Mouse (Mus musculus) left cerebral cortex, postnatal 25 days (tissue): Measurements from ENCODE around the gene Cplane1. TPM values are rescaled to one million over a fixed set of nuclear protein-coding genes. Genes with fewer than 3 reads are reported as not detected.

ENCODE experiments used
- DNase-seq, 2 experiments: peaks; one replicate each; pipeline ENCODE4 v3.0.0; 2022; ENCODE audit warnings: low spot score in 2 of 2, mixed read lengths in 1 of 2
- intact Hi-C: fragments of 180-260 bp; cut with DNase I; formaldehyde crosslinking; loops from one replicate; pipeline ENCODE4 v1.15.1; 2025
- total RNA-seq, 2 experiments: library from RNA; stranded (reverse); gene quantifications; 2 replicates each; pipeline ENCODE4 v1.2.3; 2021

Gene Cplane1
- total RNA-seq, 2 experiments from 2014 or later: 29.5 to 31.8 TPM

- DNase-seq: no peak
- intact Hi-C loops: no loop called here
Measured at GRCm38 (mm10) chr15:8282155-8282554, 113.2 kb downstream of the Cplane1 start.

- intact Hi-C loops: no loop called here
- no peak for DNase-seq
Measured at GRCm38 (mm10) chr15:8291251-8291650, 122.3 kb downstream of the Cplane1 start.

GRCm38 (mm10) chr15:8294150-8294549, 125.2 kb downstream of the Cplane1 start:
- intact Hi-C loops: no loop called here
- no peak for DNase-seq

GRCm38 (mm10) chr15:8302944-8303343, 134.0 kb downstream of the Cplane1 start:
- intact Hi-C loops: no loop called here
- DNase-seq: no peak

- intact Hi-C loops: no loop called here
- DNase-seq: no peak
Measured at GRCm38 (mm10) chr15:8305474-8305873, 136.6 kb downstream of the Cplane1 start.

- peak in 1 of 2 experiments; percentile 56 for DNase-seq
- intact Hi-C loops: no loop called here
Measured at GRCm38 (mm10) chr15:8317381-8317780, 148.5 kb downstream of the Cplane1 start.

- intact Hi-C loops: no loop called here
- no peak for DNase-seq
Measured at GRCm38 (mm10) chr15:8319191-8319590, 150.3 kb downstream of the Cplane1 start.

Other genes starting within 250 kb of the Cplane1 start
- 10 to 100 TPM; 32.0 to 33.8 TPM for gene Wdr70, start 69.9 kb upstream of the Cplane1 start, total RNA-seq
- gene Nup155, start 59.8 kb upstream of the Cplane1 start, total RNA-seq: 10 to 100 TPM; 17.1 to 18.8 TPM